Mouse (Mus musculus): ENCODE results near the gene Fry.

- TF ChIP-seq CTCF (IDR thresholded peaks at IDR 0.05; ENCODE audit: borderline replicate concordance, insufficient read depth, low read length), result no peak
- TF ChIP-seq POLR2A (IDR thresholded peaks at IDR 0.05; ENCODE audit: low read depth, low read length), result no peak
Observed at GRCm38 (mm10) chr5:150276611-150277010, 158.2 kb downstream of the Fry start.

All from embryonic fibroblast, embryonic 13.5 days (primary cell).